Mouse (Mus musculus) neural tube, embryonic 13.5 days (tissue): Measurements from ENCODE around the gene Ext2. TPM values are rescaled to one million over a fixed set of nuclear protein-coding genes. Genes with fewer than 3 reads are reported as not detected.

Experiments
- ATAC-seq: fragments of 200-750 bp; cut with Nextera tagmentation; 2 replicates; pipeline ENCODE4 v1.8.0; 2017; ENCODE audit warnings: low read depth, mild to moderate bottlenecking, moderate TSS enrichment, moderate library complexity
- H3K27ac ChIP-seq: fragments of 300-500 bp; sonication (generic); replicated peaks from 2 replicates; pipeline ENCODE4 v1.5.1; 2015; ENCODE audit warnings: moderate library complexity, mild to moderate bottlenecking, inconsistent platforms
- H3K27me3 ChIP-seq: fragments of 300-500 bp; sonication (generic); 2 replicates; pipeline ENCODE4 v1.6.1; 2015; ENCODE audit warnings: mild to moderate bottlenecking, inconsistent platforms
- H3K36me3 ChIP-seq: fragments of 300-500 bp; sonication (generic); 2 replicates; pipeline ENCODE4 v1.6.1; 2015; ENCODE audit warnings: mild to moderate bottlenecking, inconsistent platforms
- H3K4me1 ChIP-seq: fragments of 300-500 bp; sonication (generic); replicated peaks from 2 replicates; pipeline ENCODE4 v1.6.1; 2015; ENCODE audit warnings: inconsistent platforms
- H3K4me2 ChIP-seq: fragments of 300-500 bp; sonication (generic); 2 replicates; pipeline ENCODE4 v1.6.1; 2015; ENCODE audit warnings: inconsistent platforms, mild to moderate bottlenecking, moderate library complexity
- H3K4me3 ChIP-seq: fragments of 300-500 bp; sonication (generic); 2 replicates; pipeline ENCODE4 v1.5.1; 2015; ENCODE audit warnings: mild to moderate bottlenecking, inconsistent platforms
- H3K9ac ChIP-seq: fragments of 300-500 bp; sonication (generic); 2 replicates; pipeline ENCODE4 v1.6.1; 2015; ENCODE audit warnings: moderate library complexity, mild to moderate bottlenecking, inconsistent platforms
- H3K9me3 ChIP-seq: fragments of 300-500 bp; sonication (generic); 2 replicates; pipeline ENCODE4 v1.6.1; 2016; ENCODE audit warnings: inconsistent platforms
- WGBS: fragments of 180-500 bp; shearing (Covaris S2); methylation state at CpG from one replicate; pipeline ENCODE4 v1.1.7; 2015; 5-methylcytosine and 5-hydroxymethylcytosine counted together
- polyA plus RNA-seq: library from polyadenylated mRNA; unstranded; fragments of >200 nt; fragmentation: Nextera tagmentation; extraction: Ambion mirVana; gene quantifications from 2 replicates; pipeline ENCODE4 v1.2.1, GENCODE M21; 2015

Ext2 gene
- polyA plus RNA-seq, 1 experiment from 2014 or later, result 71.4 TPM

DNA sequence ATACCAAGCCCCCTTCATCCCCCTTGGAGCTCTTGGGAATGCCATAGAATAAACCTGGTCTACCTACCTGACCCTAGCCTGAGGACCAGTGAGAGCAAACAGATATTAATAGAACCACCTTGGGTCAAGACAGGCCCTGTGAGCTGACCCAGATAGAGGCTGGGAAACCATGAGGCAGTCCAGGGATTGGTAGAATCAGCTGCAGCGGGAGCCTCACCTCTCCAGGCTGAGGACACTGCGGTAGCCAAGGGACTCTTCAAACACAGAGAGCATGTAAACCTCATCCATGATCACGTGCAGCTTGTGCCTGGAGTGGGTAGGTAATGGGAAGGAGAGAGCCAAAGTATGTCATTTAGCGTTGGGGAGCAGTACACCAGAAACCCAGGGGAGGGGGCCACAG is 16.6 kb upstream of the Ext2 start:
- Histone ChIP-seq H3K27ac (no peak overlapping the region), H3K27me3 (no peaks in the 10 kb centered on the region), H3K4me2 (no peak overlapping the region), H3K4me3 (no peak overlapping the region), H3K4me1 (no peaks in the 10 kb centered on the region), H3K9ac (no peak overlapping the region), H3K36me3 (peaks cover 86% of the 10 kb centered on the region), H3K9me3 (no peaks in the 10 kb centered on the region)
- WGBS, result 92% methylated on average over 4 of the region's 4 CpGs
- ATAC-seq, result no peak

DNA sequence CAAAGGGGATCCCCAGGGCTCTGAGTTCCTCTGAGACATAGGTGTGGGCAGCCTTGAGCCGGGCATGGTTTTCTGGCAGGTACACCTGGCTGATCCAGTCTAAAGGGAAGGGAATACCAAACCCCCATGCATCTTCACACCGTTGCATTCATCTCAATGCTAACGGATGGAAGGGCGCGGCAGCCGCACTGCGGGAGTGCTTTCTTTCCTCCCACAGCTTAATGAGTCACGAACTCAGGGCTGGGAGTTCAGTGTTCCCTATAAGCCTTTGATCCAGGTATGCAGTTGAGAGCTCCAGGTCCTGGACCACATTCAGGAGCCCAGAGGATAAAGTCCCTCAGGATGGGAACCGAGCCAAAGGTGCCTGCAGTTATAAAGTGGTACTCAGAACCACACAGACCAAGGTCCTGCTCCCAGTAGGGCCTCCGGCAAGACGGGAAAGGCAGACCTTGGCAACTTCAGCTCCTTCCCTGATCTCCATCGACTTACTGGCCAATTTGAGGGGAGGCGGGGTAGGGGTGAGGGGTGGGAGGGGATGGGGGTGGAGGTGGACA is 13.9 kb upstream of the Ext2 start:
- Histone ChIP-seq H3K4me1 (no peaks in the 10 kb centered on the region), H3K9ac (no peak overlapping the region), H3K27me3 (no peaks in the 10 kb centered on the region), H3K9me3 (no peaks in the 10 kb centered on the region), H3K27ac (no peak overlapping the region), H3K36me3 (peaks cover 69% of the 10 kb centered on the region), H3K4me3 (no peak overlapping the region), H3K4me2 (no peak overlapping the region)
- 72% methylated on average over 13 of the region's 13 CpGs for WGBS
- ATAC-seq, result no peak

GRCm38 (mm10) chr2:93835596-93835995 is 13.2 kb upstream of the Ext2 start:
- Histone ChIP-seq H3K4me3 (no peak overlapping the region), H3K4me1 (no peaks in the 10 kb centered on the region), H3K9me3 (no peaks in the 10 kb centered on the region), H3K4me2 (no peak overlapping the region), H3K9ac (no peak overlapping the region), H3K27ac (no peak overlapping the region), H3K36me3 (peaks cover 62% of the 10 kb centered on the region), H3K27me3 (no peaks in the 10 kb centered on the region)
- ATAC-seq, result no peak
- 81% methylated on average over 11 of the region's 11 CpGs for WGBS

DNA sequence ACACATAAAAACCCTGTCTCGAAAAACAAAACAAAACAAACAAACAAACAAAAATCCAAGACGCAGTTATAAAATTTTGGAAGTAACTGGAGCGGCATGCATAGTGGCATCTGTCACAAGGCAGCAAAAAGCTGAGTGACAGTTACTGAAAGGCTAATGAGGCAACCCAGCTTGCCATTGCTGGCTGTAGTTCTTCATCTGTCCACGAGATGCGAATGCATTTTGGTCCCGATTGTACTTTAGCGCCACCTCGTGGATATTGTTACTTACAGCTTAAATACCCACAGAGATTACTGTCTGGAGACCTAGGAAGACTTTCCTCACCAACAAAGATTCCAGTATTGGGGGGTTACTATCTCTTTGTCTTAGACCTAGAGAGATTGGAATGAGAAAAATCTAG is 1.2 kb upstream of the Ext2 start:
- WGBS, result 19% methylated on average over 8 of the region's 8 CpGs
- H3K36me3 ChIP-seq, result peaks cover 9% of the 10 kb centered on the region; the same call in 1 of the 2 replicates
- H3K4me3 ChIP-seq, result no peak overlapping the region
- no peaks in the 10 kb centered on the region for H3K9me3 ChIP-seq
- ATAC-seq, result peak; percentile 23; the same call in 1 of the 2 replicates
- H3K4me2 ChIP-seq, result no peak overlapping the region
- peaks cover 22% of the 10 kb centered on the region for H3K4me1 ChIP-seq
- H3K9ac ChIP-seq, result no peak overlapping the region
- H3K27me3 ChIP-seq, result no peaks in the 10 kb centered on the region
- H3K27ac ChIP-seq, result no peak overlapping the region

DNA sequence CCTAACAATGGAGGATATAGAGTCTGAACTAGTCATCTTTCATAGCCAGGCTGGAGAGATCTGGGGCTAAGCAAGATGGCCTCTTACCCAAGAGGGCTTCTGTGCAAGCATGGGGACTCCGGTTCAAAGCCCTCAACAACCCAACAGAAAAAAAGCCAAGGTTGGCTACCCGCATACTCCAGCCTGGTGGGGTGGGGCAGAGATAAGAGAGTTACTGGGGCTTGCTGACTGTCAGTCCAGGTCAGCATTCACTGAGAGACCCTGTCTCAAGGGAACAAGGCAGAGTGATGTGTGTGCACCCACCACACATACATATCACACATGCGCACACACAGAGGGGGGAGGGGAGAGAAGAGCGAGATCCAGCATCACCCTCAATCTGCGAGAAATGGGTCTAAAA is 4.6 kb downstream of the Ext2 start:
- ATAC-seq, result no peak
- Histone ChIP-seq H3K4me2 (no peak overlapping the region), H3K4me3 (no peak overlapping the region), H3K27me3 (no peaks in the 10 kb centered on the region), H3K27ac (no peak overlapping the region), H3K4me1 (peaks cover 24% of the 10 kb centered on the region), H3K36me3 (peaks cover 18% of the 10 kb centered on the region), H3K9ac (no peak overlapping the region), H3K9me3 (no peaks in the 10 kb centered on the region)
- 98% methylated on average over 5 of the region's 5 CpGs for WGBS

GRCm38 (mm10) chr2:93813343-93813742 is 9.0 kb downstream of the Ext2 start:
- Histone ChIP-seq H3K9me3 (no peaks in the 10 kb centered on the region), H3K4me2 (no peak overlapping the region), H3K9ac (no peak overlapping the region), H3K27ac (no peak overlapping the region), H3K4me3 (no peak overlapping the region), H3K36me3 (peaks cover 48% of the 10 kb centered on the region), H3K27me3 (no peaks in the 10 kb centered on the region), H3K4me1 (peaks cover 3% of the 10 kb centered on the region; the same call in 1 of the 2 replicates)
- 92% methylated on average over 22 of the region's 22 CpGs for WGBS
- no peak for ATAC-seq

- Histone ChIP-seq H3K4me3 (no peak overlapping the region), H3K27ac (no peak overlapping the region), H3K4me2 (no peak overlapping the region), H3K27me3 (no peaks in the 10 kb centered on the region), H3K36me3 (peaks cover 61% of the 10 kb centered on the region), H3K9ac (no peak overlapping the region), H3K9me3 (no peaks in the 10 kb centered on the region), H3K4me1 (peaks cover under 1% of the 10 kb centered on the region; the same call in 1 of the 2 replicates)
- 36% methylated on average over 4 of the region's 4 CpGs for WGBS
- no peak for ATAC-seq
Observed at GRCm38 (mm10) chr2:93811812-93812211, 10.6 kb downstream of the Ext2 start.

GRCm38 (mm10) chr2:93809931-93810330 is 12.4 kb downstream of the Ext2 start:
- H3K9ac ChIP-seq, result no peak overlapping the region
- no peak overlapping the region for H3K4me2 ChIP-seq
- peaks cover 80% of the 10 kb centered on the region for H3K36me3 ChIP-seq
- H3K27me3 ChIP-seq, result no peaks in the 10 kb centered on the region
- H3K9me3 ChIP-seq, result no peaks in the 10 kb centered on the region
- H3K27ac ChIP-seq, result no peak overlapping the region
- no peak; the same call in 1 of the 2 replicates for ATAC-seq
- no peaks in the 10 kb centered on the region for H3K4me1 ChIP-seq
- WGBS, result 13% methylated on average over 2 of the region's 2 CpGs
- H3K4me3 ChIP-seq, result no peak overlapping the region

GRCm38 (mm10) chr2:93808071-93808470 is 14.3 kb downstream of the Ext2 start:
- no peak overlapping the region for H3K4me2 ChIP-seq
- no peak overlapping the region for H3K9ac ChIP-seq
- WGBS, result 91% methylated on average over 5 of the region's 5 CpGs
- no peaks in the 10 kb centered on the region for H3K4me1 ChIP-seq
- no peak overlapping the region for H3K4me3 ChIP-seq
- no peaks in the 10 kb centered on the region for H3K9me3 ChIP-seq
- no peak overlapping the region for H3K27ac ChIP-seq
- H3K27me3 ChIP-seq, result no peaks in the 10 kb centered on the region
- ATAC-seq, result no peak
- H3K36me3 ChIP-seq, result peaks cover 90% of the 10 kb centered on the region

- Histone ChIP-seq H3K9ac (no peak overlapping the region), H3K4me2 (no peak overlapping the region), H3K4me3 (no peak overlapping the region), H3K9me3 (no peaks in the 10 kb centered on the region), H3K4me1 (no peaks in the 10 kb centered on the region), H3K36me3 (peaks cover 88% of the 10 kb centered on the region), H3K27me3 (no peaks in the 10 kb centered on the region), H3K27ac (no peak overlapping the region)
- no peak for ATAC-seq
- 89% methylated on average over 8 of the region's 8 CpGs for WGBS
Observed at GRCm38 (mm10) chr2:93807440-93807839, 14.9 kb downstream of the Ext2 start.

DNA sequence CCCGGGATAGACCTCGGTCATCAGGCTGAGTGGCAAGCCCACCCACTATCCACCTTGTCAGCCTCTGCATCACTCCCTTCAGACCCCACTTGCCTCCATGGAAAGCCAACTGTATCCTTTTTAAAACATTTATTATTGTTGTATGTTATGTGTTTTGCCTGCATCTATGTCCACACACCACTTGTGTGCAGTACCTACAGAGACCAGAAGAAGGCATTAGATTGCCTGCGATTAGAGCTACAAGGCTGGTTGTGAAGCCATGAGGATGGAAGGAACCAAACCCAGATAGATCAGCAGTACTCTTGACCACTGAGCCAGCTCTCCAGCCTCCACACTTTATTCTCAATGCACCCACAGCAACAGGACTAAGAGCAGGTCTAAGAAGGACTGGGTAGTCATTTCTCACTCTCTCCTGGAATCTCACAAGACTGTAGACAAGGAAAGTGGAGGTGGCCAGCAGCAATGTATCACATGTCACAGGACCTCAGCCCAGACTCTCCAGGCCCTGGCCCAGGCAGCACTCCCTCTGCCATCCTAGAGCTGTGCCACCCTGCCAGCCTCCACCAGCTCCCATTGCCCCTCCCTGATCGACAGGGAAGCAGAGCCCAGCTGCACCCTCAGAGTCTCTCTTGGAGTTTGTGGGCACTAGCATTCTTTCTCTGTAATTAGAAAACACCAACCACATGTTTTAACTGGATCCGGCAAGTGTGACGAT is 15.7 kb downstream of the Ext2 start:
- no peak for ATAC-seq
- H3K4me3 ChIP-seq, result no peak overlapping the region
- 94% methylated on average over 6 of the region's 6 CpGs for WGBS
- H3K4me2 ChIP-seq, result no peak overlapping the region
- H3K36me3 ChIP-seq, result peaks cover 86% of the 10 kb centered on the region
- no peaks in the 10 kb centered on the region for H3K9me3 ChIP-seq
- H3K27me3 ChIP-seq, result no peaks in the 10 kb centered on the region
- no peaks in the 10 kb centered on the region for H3K4me1 ChIP-seq
- H3K9ac ChIP-seq, result no peak overlapping the region
- H3K27ac ChIP-seq, result no peak overlapping the region

GRCm38 (mm10) chr2:93805523-93805922 is 16.8 kb downstream of the Ext2 start:
- 88% methylated on average over 4 of the region's 4 CpGs for WGBS
- H3K36me3 ChIP-seq, result peaks cover 85% of the 10 kb centered on the region
- no peak for ATAC-seq

DNA sequence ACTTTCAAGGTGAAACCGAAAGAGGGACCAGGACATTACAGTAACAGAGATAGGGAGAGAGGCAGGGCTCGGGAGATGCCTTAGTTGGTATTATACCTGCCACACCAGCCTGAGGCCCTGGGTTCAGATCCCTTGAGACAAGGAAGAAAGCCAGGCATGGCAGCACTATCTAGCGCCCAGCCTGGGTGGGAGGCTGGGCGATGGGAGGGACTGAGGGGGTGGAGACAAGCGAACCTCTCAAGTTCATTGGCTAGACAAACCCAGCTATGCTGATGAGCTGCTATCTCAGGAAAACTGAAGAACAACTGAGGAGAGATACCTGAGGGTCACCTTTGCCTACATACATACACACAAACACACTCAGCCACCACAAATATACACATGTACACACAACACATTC is 17.3 kb downstream of the Ext2 start:
- Histone ChIP-seq H3K27me3 (no peaks in the 10 kb centered on the region), H3K4me2 (no peak overlapping the region), H3K4me3 (no peak overlapping the region), H3K9ac (no peak overlapping the region), H3K36me3 (peaks cover 81% of the 10 kb centered on the region), H3K4me1 (no peaks in the 10 kb centered on the region), H3K27ac (no peak overlapping the region), H3K9me3 (no peaks in the 10 kb centered on the region)
- no peak for ATAC-seq
- WGBS, result 83% methylated on average over 5 of the region's 5 CpGs

More at GRCm38 (mm10) chr2:93805523-93805922, 16.8 kb downstream of the Ext2 start:
- H3K4me2 ChIP-seq, result no peak overlapping the region
- H3K9me3 ChIP-seq, result no peaks in the 10 kb centered on the region
- H3K27ac ChIP-seq, result no peak overlapping the region
- no peak overlapping the region for H3K9ac ChIP-seq
- no peak overlapping the region for H3K4me3 ChIP-seq
- H3K27me3 ChIP-seq, result no peaks in the 10 kb centered on the region
- no peaks in the 10 kb centered on the region for H3K4me1 ChIP-seq
